Mouse (Mus musculus): ENCODE data around the gene Fabp2. TPM values are rescaled to one million over a fixed set of nuclear protein-coding genes. Genes with fewer than 3 reads are reported as not detected.
A peak's percentile ranks its signal among the peaks of the same experiment; 100 is the strongest.
"Not testable (repeated sequence)": the region's sequence is repeated elsewhere in the genome, so short reads cannot be mapped to it uniquely, and the experiment has no call there.

Fabp2 gene
- total RNA-seq, 2 experiments from 2014 or later, result not detected

GRCm38 (mm10) chr3:122918672-122919071 lies 23.8 kb downstream of the Fabp2 start:
- no peak for DNase-seq (ENCODE audit: low spot score in 2 of 2)
- intact Hi-C loops (cut with DNase I), result no loop called here

GRCm38 (mm10) chr3:122919260-122919659 lies 24.4 kb downstream of the Fabp2 start, which contains the start of gene Gm10959:
Gm10959 (minus strand) TSS chr3:122919360.
- DNase-seq (ENCODE audit: low spot score in 2 of 2), result no peak
- intact Hi-C loops (cut with DNase I), result no loop called here

- DNase-seq (ENCODE audit: low spot score in 2 of 2), result no peak
- intact Hi-C loops (cut with DNase I), result no loop called here
These were observed 25.9 kb downstream of the Fabp2 start for GRCm38 (mm10) chr3:122920572-122921435.

GRCm38 (mm10) chr3:122921676-122922527 lies 27.0 kb downstream of the Fabp2 start:
- intact Hi-C loops (cut with DNase I), result no loop called here
- DNase-seq (ENCODE audit: low spot score in 2 of 2), result no peak

GRCm38 (mm10) chr3:122923147-122923546 lies 28.3 kb downstream of the Fabp2 start:
- intact Hi-C loops (cut with DNase I), result no loop called here
- DNase-seq (ENCODE audit: low spot score in 2 of 2), result no peak

GRCm38 (mm10) chr3:122924009-122924914 lies 29.4 kb downstream of the Fabp2 start, which contains the start of gene 1810037I17Rik:
1810037I17Rik (plus strand) TSS chr3:122924203.
- DNase-seq (ENCODE audit: low spot score in 2 of 2), result peak; percentile 95 to 98
- intact Hi-C loops (cut with DNase I), result loop anchor here (1.0 kb wide), 1 partner anchor 60 kb away; the partner anchor contains the start of gene Usp53

- peak in 1 of 2 experiments; percentile 84 for DNase-seq (ENCODE audit: low spot score in 2 of 2)
- intact Hi-C loops (cut with DNase I), result no loop called here
These were observed 34.9 kb downstream of the Fabp2 start for GRCm38 (mm10) chr3:122929723-122930122.

- DNase-seq (ENCODE audit: low spot score in 2 of 2), result no peak
- intact Hi-C loops (cut with DNase I), result no loop called here
These were observed 37.6 kb downstream of the Fabp2 start for GRCm38 (mm10) chr3:122932466-122932865.

- DNase-seq (ENCODE audit: low spot score in 2 of 2); intact Hi-C loops (cut with DNase I): not testable (repeated sequence)
These were observed 42.3 kb downstream of the Fabp2 start for GRCm38 (mm10) chr3:122937176-122937575.

GRCm38 (mm10) chr3:122939215-122939614 lies 44.3 kb downstream of the Fabp2 start:
- DNase-seq (ENCODE audit: low spot score in 2 of 2), result peak; percentile 43 to 55
- intact Hi-C loops (cut with DNase I), result loop anchor here (2.0 kb wide), 1 partner anchor 164 kb away; no protein-coding TSS in a partner anchor

- intact Hi-C loops (cut with DNase I), result loop anchor here (5.0 kb wide), 1 partner anchor 214 kb away; no protein-coding TSS in a partner anchor
- peak in 1 of 2 experiments; percentile 25 for DNase-seq (ENCODE audit: low spot score in 2 of 2)
These were observed 48.6 kb downstream of the Fabp2 start for GRCm38 (mm10) chr3:122943387-122943890.

Other genes with a start within 250 kb of the Fabp2 start
- 10 to 100 TPM; 12.6 to 13.3 TPM for gene Pde5a, start 166.1 kb upstream of the Fabp2 start, total RNA-seq (2021)
- gene Gm10959, start 24.3 kb downstream of the Fabp2 start, total RNA-seq (2021), result not detected
- 10 to 100 TPM; 59.0 to 61.3 TPM for gene 1810037I17Rik, start 29.1 kb downstream of the Fabp2 start, total RNA-seq (2021)
- 10 to 100 TPM; 24.7 to 29.0 TPM for gene Usp53, start 89.4 kb downstream of the Fabp2 start, total RNA-seq (2021)
- gene Myoz2, start 139.9 kb downstream of the Fabp2 start, total RNA-seq (2021), result under 1 TPM in 1 of 2 experiments, not detected in 1; 0.27 TPM

Data from left cerebral cortex, postnatal 25 days (tissue).